Mouse (Mus musculus) olfactory bulb, adult 2 months (tissue): ENCODE measurements around the gene Tgtp2. TPM values are rescaled to one million over a fixed set of nuclear protein-coding genes. Genes with fewer than 3 reads are reported as not detected.

ENCODE experiments used
- H3K27ac ChIP-seq: fragments of 200-500 bp; 2 replicates; pipeline ENCODE4 v1.5.1; 2012; ENCODE audit warnings: low read depth, low read length; ENCODE audit not compliant: insufficient read depth
- H3K4me1 ChIP-seq: fragments of 200-500 bp; 2 replicates; pipeline ENCODE4 v1.6.1; 2012; ENCODE audit warnings: low read length; ENCODE audit not compliant: control insufficient read depth, insufficient read depth
- H3K4me3 ChIP-seq: fragments of 200-500 bp; 2 replicates; pipeline ENCODE4 v1.5.1; 2012; ENCODE audit warnings: mild to moderate bottlenecking, low read depth, low read length, moderate library complexity; ENCODE audit not compliant: insufficient read depth
- CTCF ChIP-seq: fragments of 200-500 bp; IDR thresholded peaks from 2 replicates; pipeline ENCODE4 v1.5.1; 2012; ENCODE audit warnings: low read depth, mild to moderate bottlenecking, low read length, moderate library complexity; ENCODE audit not compliant: insufficient read depth
- POLR2A ChIP-seq: fragments of 200-500 bp; IDR thresholded peaks from 2 replicates; pipeline ENCODE4 v1.6.1; 2012; ENCODE audit warnings: mild to moderate bottlenecking, low read depth, low read length, moderate library complexity; ENCODE audit not compliant: insufficient read depth
- WGBS: fragments of 180-500 bp; shearing (Covaris S2); methylation state at CpG from one replicate; pipeline ENCODE4 v1.1.7; 2018; 5-methylcytosine and 5-hydroxymethylcytosine counted together
- polyA plus RNA-seq: library from polyadenylated mRNA; stranded (reverse); fragments of >200 nt; gene quantifications from 2 replicates; pipeline ENCODE4 v1.2.4, GENCODE M21; 2012; ENCODE audit warnings: low replicate concordance; ENCODE audit not compliant: missing spikeins, insufficient read depth, insufficient read length

The Tgtp2 gene
- polyA plus RNA-seq, 1 experiment: not detected

- Histone ChIP-seq H3K4me3 (no peak overlapping the region), H3K4me1 (peaks cover 5% of the 10 kb centered on the region), H3K27ac (no peak overlapping the region)
- no peak for TF ChIP-seq POLR2A
- no peak for TF ChIP-seq CTCF
- 42% methylated on average over 22 of the region's 22 CpGs for WGBS
Observed at GRCm38 (mm10) chr11:49087830-49088616, 24.0 kb upstream of the Tgtp2 start.

- 76% methylated on average over 6 of the region's 6 CpGs for WGBS
- no peak for TF ChIP-seq POLR2A
- no peak for TF ChIP-seq CTCF
- Histone ChIP-seq H3K4me1 (peaks cover 5% of the 10 kb centered on the region), H3K4me3 (no peak overlapping the region), H3K27ac (no peak overlapping the region)
Observed at GRCm38 (mm10) chr11:49086858-49087361, 22.9 kb upstream of the Tgtp2 start.

GRCm38 (mm10) chr11:49084875-49085274, 20.9 kb upstream of the Tgtp2 start:
- Histone ChIP-seq H3K4me3 (no peak overlapping the region), H3K27ac (no peak overlapping the region), H3K4me1 (peaks cover 5% of the 10 kb centered on the region)
- TF ChIP-seq CTCF (no peak), POLR2A (no peak)
- 33% methylated on average over 3 of the region's 3 CpGs for WGBS

- H3K4me1 ChIP-seq: peaks cover 5% of the 10 kb centered on the region
- TF ChIP-seq POLR2A (no peak), CTCF (no peak)
- no peak overlapping the region for H3K4me3 ChIP-seq
- no peak overlapping the region for H3K27ac ChIP-seq
- 94% methylated on average over 1 of the region's 1 CpGs for WGBS
Observed at GRCm38 (mm10) chr11:49084385-49084784, 20.4 kb upstream of the Tgtp2 start.

- H3K27ac ChIP-seq: no peak overlapping the region
- TF ChIP-seq CTCF: no peak
- no peak overlapping the region for H3K4me3 ChIP-seq
- peaks cover 5% of the 10 kb centered on the region for H3K4me1 ChIP-seq
- WGBS: 85% methylated on average over 3 of the region's 3 CpGs
Observed at GRCm38 (mm10) chr11:49083808-49084207, 19.8 kb upstream of the Tgtp2 start.

GRCm38 (mm10) chr11:49083146-49083545, 19.1 kb upstream of the Tgtp2 start:
- 73% methylated on average over 1 of the region's 1 CpGs for WGBS
- no peak overlapping the region for H3K27ac ChIP-seq
- H3K4me3 ChIP-seq: no peak overlapping the region
- TF ChIP-seq CTCF: no peak
- TF ChIP-seq POLR2A: no peak
- peaks cover 2% of the 10 kb centered on the region for H3K4me1 ChIP-seq

GRCm38 (mm10) chr11:49081886-49082285, 17.9 kb upstream of the Tgtp2 start:
- 85% methylated on average over 3 of the region's 3 CpGs for WGBS
- H3K4me3 ChIP-seq: no peak overlapping the region
- TF ChIP-seq CTCF (no peak), POLR2A (no peak)
- H3K27ac ChIP-seq: no peak overlapping the region
- H3K4me1 ChIP-seq: no peaks in the 10 kb centered on the region

- H3K4me1 ChIP-seq: no peaks in the 10 kb centered on the region
- H3K27ac ChIP-seq: no peak overlapping the region
- TF ChIP-seq CTCF (no peak), POLR2A (no peak)
- no peak overlapping the region for H3K4me3 ChIP-seq
- WGBS: 81% methylated on average over 4 of the region's 4 CpGs
Observed at GRCm38 (mm10) chr11:49081356-49081755, 17.4 kb upstream of the Tgtp2 start.

GRCm38 (mm10) chr11:49080636-49081035, 16.6 kb upstream of the Tgtp2 start:
- Histone ChIP-seq H3K4me1 (no peaks in the 10 kb centered on the region), H3K27ac (no peak overlapping the region), H3K4me3 (no peak overlapping the region)
- 77% methylated on average over 1 of the region's 1 CpGs for WGBS
- TF ChIP-seq CTCF (no peak), POLR2A (no peak)
